Mouse (Mus musculus) T-helper 1 cell (primary cell): Measurements from ENCODE around the gene Reep6.

Source experiments
- in situ Hi-C: fragments of 300-600 bp; cut with MboI, MseI; formaldehyde crosslinking; loops from one replicate; pipeline ENCODE4 v1.15.1; 2025; ENCODE audit warnings: high pct_unique_total_duplicates

Reep6 gene

DNA sequence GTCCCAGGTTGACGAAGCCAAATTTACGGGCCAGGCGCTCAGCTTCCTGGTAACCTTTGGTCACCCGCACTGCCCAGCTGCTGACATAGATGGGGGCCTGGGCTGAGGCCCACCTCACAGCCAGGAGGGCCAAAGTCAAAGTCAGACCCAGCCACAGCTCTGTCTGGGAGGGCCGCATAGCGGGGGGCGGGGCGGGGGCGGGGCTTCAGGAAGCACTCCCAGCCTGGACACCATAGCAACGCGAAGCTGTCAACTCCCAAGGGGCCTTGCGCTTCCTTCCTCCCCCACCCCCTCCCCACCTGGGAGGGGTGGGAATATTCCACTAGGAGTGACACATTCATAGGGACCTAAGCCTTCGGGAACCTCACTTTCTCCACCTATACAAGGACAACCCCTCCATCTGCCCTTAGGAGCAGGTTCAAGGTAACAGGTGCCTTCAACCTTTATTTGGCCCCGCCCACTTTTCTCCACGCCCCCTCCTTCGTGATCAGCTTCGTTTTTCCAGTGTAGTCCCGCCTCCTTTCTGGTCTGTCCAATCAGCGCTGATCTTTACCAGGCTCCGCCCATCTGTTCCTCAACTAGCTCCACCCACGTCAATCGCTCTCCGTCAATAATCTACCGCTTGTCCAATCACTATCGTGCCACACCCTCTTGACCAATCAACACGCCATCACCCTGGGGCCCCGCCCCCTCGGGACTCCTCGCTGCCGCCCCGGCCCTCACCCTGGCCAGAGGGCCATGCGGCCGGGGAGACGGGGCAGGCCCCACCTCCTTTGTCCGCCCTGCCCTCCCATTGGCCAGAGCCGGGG lies at the start of gene Reep6, which contains the start of gene Pcsk4:
Gene Reep6 (plus strand): TSS at position 681 of the 809 bp plus-strand sequence.
Gene Pcsk4 (minus strand): TSS at position 226 of the 809 bp plus-strand sequence.
- in situ Hi-C loops: no loop called here

DNA sequence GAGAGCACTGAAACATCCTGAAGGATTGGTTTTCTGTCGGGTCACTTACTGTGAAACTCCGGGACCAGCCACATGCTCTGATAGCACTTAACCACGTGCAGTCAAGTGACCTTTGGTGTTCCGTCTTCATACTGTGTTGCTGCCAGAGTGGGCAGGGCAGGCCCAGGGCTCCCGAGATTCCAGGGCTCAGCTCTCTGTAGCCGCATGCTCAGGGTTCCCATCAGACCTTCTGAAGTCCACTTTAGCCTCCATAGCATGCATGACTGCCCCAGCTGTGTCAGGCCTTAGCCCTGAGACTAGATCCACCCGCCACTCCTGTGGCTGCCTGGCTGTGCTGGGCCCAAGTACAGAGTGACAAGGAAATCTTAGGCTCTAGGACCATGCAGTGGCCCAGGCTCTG lies 48.4 kb upstream of the Reep6 start:
- in situ Hi-C loops: no loop called here

GRCm38 (mm10) chr10:80281921-80282371 lies 47.8 kb upstream of the Reep6 start:
- in situ Hi-C loops: no loop called here

DNA sequence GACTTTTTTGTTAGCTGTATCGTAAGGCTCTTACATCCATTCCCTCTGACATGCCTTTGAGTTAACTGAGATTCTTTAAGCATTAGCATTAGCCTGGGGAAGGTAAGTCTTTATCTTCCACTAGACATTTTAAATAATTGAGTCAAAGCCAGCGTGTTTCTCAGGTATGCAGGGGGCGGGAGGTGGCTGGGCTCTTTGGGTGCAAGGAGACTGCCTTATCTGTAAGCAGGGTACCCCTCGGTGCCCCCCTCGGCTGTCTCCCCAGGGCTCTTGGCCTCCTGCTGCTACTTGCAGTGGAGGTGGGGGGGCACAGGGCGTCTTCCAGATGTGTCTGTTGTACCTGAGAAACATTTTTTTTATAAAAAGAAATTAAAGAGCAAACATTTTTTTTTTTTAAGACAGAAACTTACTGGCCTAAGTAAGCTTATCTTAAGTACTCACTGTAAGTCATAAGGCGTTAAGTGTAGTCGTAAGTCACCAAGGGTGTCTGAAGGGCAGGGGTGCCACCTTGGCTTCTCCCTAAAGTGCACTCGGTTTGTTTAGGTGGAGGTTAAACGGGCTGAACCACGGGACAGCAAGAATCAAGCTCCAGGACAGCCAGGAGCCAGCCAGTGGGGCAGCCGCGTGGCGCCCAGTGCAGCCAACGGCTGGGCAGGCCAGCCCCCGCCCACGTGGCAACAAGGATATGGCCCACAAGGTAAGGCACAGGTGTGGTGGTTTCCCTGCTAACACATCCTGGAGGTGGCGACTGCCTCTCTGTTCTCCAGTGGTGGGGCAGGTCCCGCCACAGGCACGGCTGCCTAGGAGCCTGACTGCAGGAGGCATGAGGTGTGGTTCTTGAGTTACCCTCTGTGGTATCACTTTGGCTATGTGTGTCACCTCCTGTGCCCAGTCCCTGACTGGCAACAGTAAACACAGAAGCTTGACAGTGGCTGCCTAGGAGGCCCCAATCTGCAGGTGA lies 47.0 kb upstream of the Reep6 start:
- in situ Hi-C loops: no loop called here

DNA sequence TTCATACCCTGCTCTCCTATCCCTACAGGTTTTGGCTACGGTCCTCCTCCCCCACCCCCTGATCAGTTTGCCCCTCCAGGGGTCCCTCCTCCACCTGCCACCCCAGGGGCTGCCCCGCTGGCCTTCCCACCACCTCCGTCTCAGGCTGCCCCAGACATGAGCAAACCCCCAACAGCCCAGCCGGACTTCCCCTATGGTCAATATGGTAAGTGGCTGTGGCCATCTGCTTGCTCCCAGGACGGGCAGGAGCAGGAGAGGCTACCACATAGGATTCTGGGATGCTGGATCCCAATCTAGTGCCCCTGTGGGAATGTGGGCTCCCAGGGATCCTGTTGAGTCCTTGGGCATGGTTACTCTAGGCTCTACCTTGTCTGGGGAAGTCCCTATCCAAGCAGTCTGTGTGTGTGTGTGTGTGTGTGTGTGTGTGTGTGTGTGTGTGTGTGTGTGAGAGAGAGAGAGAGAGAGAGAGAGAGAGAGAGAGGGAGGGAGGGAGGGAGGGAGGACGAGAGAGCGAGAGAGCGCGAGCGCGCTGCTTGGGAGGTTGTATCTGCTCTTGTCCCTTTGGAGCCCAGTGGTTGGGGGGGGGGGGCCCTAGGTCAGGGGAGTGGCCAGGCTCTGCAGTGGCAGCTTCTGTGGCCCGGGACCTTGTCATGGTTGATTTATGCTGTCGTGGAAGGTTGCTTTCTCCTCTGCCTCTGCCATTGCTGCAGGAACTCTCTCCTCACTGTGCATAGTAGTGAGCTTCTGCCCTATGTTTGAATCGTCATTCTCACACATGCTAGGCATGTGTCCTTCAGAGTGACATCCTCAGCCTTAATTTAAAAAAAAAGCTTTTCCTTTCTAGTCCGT lies 44.3 kb upstream of the Reep6 start:
- in situ Hi-C loops: no loop called here

DNA sequence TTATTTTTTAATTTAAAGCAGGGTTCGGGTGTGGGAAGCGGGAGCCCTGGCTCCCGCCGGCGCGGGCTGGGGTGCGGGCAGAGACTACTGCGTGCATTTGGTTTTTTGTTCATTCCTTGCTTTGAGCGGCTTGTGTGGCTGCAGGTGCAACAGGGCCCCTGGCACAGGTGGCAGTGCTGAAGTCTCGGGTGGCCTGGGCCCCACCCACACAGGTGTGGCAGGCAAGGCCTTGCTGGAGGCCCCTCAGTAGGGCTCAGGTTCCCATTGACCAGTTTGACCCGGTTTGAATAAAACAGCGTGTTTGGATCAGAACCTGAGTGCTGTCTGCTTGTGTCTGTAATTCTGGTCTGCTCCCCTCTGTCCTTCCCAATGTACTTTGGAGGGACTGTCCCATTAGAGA lies 41.7 kb upstream of the Reep6 start:
- in situ Hi-C loops: no loop called here

DNA sequence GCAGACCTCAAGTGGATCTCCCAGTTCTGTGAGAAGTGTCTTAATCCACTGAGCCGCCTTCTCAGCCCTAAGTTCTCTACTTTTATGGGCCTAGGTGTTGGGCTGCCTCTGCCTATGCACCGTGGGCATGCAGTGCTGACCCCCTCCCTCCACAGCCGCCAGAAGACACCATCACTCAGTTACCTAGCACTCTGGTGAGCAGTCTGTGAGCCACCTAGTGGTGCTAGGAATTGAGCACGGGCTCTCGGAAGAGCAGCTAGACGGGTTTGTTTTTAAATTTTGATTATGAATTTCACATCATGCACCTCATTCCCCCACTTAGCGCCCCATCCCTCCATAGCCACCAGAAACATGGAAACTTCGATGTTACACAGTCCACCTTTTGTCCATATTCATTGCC lies 41.1 kb upstream of the Reep6 start:
- in situ Hi-C loops: no loop called here

DNA sequence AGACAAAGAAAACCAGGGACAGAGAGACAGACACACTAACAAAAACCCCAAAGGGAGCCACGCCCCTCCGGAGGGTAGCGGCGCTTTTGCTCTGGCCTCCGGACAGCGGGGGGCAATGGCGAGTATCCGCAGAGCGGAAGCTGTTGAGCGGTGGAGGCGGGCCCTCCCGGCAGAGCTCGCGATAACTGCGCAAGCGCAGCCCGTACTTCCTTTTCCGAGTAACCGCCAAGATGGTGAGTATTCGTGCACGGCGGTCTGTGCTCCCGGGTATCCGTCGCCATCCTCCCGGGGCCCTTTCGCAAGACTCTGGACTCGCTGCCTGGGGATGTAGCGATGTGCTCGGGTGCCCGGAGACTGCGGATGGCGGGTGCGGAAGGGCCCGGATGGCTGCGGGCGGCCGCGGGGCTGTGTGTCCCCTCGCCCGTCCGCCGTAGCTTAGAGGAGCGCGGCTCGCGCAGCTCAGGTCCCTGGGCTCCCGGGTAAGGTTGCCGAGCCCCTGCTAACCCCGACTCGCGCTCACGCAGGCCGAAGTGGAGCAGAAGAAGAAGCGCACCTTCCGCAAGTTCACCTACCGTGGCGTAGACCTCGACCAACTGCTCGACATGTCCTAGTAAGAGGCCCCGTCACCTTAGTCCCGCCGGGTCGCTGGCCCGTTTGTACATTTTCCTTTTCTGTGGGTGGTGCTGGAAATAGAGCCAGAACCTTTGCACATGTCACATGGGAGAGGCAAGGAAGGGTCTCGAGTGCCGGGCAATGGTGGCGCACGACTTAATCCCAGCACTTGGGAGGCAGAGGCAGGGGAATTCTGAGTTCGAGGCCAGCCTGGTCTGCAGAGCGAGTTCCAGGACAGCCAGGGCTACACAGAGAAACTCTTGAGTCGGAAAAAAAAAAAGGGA lies 37.3 kb upstream of the Reep6 start, which contains the start of gene Rps15:
Gene Rps15 (plus strand): TSS at position 203 of the 896 bp plus-strand sequence.
- in situ Hi-C loops: no loop called here

DNA sequence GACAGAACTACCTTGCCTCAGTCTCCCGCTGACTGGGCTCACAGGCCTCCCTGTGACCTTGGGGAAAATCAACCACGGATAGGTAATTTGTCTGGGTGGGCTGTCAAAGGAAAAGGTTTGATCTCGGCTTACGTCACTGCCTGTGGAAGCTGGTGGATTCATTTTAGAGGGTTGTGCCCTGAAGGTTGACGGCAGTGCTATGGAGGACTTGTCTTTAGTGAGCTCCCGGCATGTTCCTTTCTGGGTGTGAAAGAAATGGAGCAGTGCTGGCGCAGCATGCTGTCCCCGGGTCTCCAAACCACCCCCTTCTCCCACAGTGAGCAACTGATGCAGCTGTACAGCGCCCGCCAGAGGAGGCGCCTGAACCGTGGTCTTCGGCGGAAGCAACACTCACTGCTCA lies 36.4 kb upstream of the Reep6 start:
- in situ Hi-C loops: no loop called here

DNA sequence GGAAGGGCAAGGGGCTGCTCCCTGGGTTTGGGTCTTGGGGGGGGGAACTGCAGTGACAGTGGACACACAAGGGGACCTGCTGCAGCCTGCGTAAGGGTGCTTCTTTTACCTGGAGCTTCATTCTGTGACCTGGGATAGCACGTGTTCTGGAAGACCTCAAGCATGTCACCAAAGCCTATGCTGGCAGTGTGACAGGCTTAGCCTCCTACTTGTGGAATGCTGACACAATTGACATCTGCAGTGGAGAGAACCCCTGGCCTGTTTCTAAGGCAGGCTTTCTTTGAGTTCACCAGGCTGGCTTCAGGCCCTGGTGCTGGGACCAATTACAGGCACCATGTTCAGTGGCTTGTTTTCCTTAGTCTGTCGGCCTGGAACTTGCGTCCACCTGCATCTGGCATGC lies 35.4 kb upstream of the Reep6 start:
- in situ Hi-C loops: no loop called here

- in situ Hi-C loops: no loop called here
These were observed 34.9 kb upstream of the Reep6 start for GRCm38 (mm10) chr10:80294788-80295303.

GRCm38 (mm10) chr10:80295618-80296425 lies 33.9 kb upstream of the Reep6 start, which contains the start of gene Apc2:
Apc2 (plus strand) TSS chr10:80295977.
- in situ Hi-C loops: no loop called here

GRCm38 (mm10) chr10:80296824-80297223 lies 32.9 kb upstream of the Reep6 start:
- in situ Hi-C loops: no loop called here

- in situ Hi-C loops: no loop called here
These were observed 32.1 kb upstream of the Reep6 start for GRCm38 (mm10) chr10:80297526-80298133.

- in situ Hi-C loops: no loop called here
These were observed 31.0 kb upstream of the Reep6 start for GRCm38 (mm10) chr10:80298571-80299281.

- in situ Hi-C loops: no loop called here
These were observed 30.5 kb upstream of the Reep6 start for GRCm38 (mm10) chr10:80299301-80299700.

GRCm38 (mm10) chr10:80299824-80300223 lies 29.9 kb upstream of the Reep6 start:
- in situ Hi-C loops: no loop called here

DNA sequence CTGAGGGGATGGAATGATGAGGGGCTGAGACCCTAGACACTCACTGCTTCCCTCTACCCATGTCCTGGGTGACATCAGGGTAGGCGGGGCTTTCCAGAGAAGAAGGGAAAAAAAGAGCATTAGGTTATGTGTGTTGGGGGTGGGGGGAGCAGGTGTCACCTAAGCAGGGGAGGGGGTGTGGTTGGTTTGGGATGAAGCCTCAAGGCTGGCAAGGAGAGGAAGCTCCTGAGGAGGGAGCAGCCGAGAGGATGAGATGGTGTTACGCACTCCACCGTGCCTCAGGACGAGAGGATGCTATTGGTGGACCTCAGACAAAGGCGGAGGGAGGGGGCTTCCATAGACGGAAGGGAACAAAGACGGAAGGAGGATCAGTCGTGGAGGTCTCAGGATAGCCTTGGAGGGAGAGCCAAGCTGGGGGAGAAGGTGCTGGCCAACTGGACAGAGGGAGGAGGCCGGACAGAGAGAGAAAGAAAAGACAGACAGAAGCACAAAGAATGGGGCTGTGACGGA lies 29.0 kb upstream of the Reep6 start:
- in situ Hi-C loops: no loop called here
